ENCODE assay signal across 8 mouse cellular contexts in genomic region chr16:23515766-23516165, GRCm38 (mm10). TPM values are rescaled to one million over a fixed set of nuclear protein-coding genes. Genes with fewer than 3 reads are reported as not detected.
A peak's percentile ranks its signal among the peaks of the same experiment; 100 is the strongest.
DNase-seq lines count a peak whose midpoint lies in the region; ATAC-seq lines count a peak whose summit lies in the region.

No protein-coding gene starts in this region.

- 0 out of 2 replicates have a peak, but pooled peaks have one; percentile 31 for ATAC-seq in liver, embryonic 12.5 days
- ATAC-seq in heart, embryonic 12.5 days (ENCODE audit: insufficient number of reproducible peaks, low FRiP score) = peak; percentile 64
- ATAC-seq in liver, embryonic 16.5 days (ENCODE audit: low read depth) = peak; percentile 69

- no peaks in the 10 kb centered on the region for H3K36me3 ChIP-seq in liver, embryonic 12.5 days
- H3K36me3 ChIP-seq in heart, embryonic 12.5 days = no peaks in the 10 kb centered on the region
- H3K36me3 ChIP-seq in liver, embryonic 16.5 days (ENCODE audit: control insufficient read depth, insufficient read depth) = no peaks in the 10 kb centered on the region; the same call in 1 of the 2 replicates

- peak; percentile 27 to 34 for DNase-seq in cerebellum, postnatal 14 days
- DNase-seq in cerebellum, adult 11 months = no peak
- DNase-seq in liver = no peak
- DNase-seq in urinary bladder, postnatal 25 days (ENCODE audit: low spot score) = no peak
- DNase-seq in Muller cell, postnatal 12 days (ENCODE audit: inconsistent ontology term) = no peak

- peaks cover 7% of the 10 kb centered on the region; the same call in 1 of the 2 replicates for H3K27me3 ChIP-seq in liver, embryonic 12.5 days (replicated peaks)
- no peaks in the 10 kb centered on the region for H3K27me3 ChIP-seq in heart, embryonic 12.5 days (replicated peaks)
- H3K27me3 ChIP-seq in liver, embryonic 16.5 days (ENCODE audit: control insufficient read depth, insufficient read depth, low read depth, low read length) = no peaks in the 10 kb centered on the region

- 57% methylated on average over 3 of the region's 3 CpGs for WGBS in liver, embryonic 12.5 days (ENCODE audit: insufficient replicate concordance)
- 22% methylated on average over 3 of the region's 3 CpGs for WGBS in heart, embryonic 12.5 days
- WGBS in liver, embryonic 16.5 days (ENCODE audit: insufficient replicate concordance) = 46% methylated on average over 3 of the region's 3 CpGs

- H3K4me3 ChIP-seq in liver, embryonic 12.5 days = no peak overlapping the region
- H3K4me3 ChIP-seq in heart, embryonic 12.5 days = no peak overlapping the region
- no peak overlapping the region for H3K4me3 ChIP-seq in liver, embryonic 16.5 days (ENCODE audit: low read depth, low read length)

- no peak overlapping the region for H3K4me2 ChIP-seq in liver, embryonic 12.5 days
- H3K4me2 ChIP-seq in heart, embryonic 12.5 days = no peak overlapping the region
- H3K4me2 ChIP-seq in liver, embryonic 16.5 days (ENCODE audit: low read depth, low read length) = no peak overlapping the region

- no peak overlapping the region for H3K9ac ChIP-seq in liver, embryonic 12.5 days
- H3K9ac ChIP-seq in heart, embryonic 12.5 days = no peak overlapping the region
- H3K9ac ChIP-seq in liver, embryonic 16.5 days (ENCODE audit: low read depth, low read length) = no peak overlapping the region

- H3K9me3 ChIP-seq in liver, embryonic 12.5 days (replicated peaks) = no peaks in the 10 kb centered on the region
- H3K9me3 ChIP-seq in heart, embryonic 12.5 days (replicated peaks) = no peaks in the 10 kb centered on the region
- no peaks in the 10 kb centered on the region for H3K9me3 ChIP-seq in liver, embryonic 16.5 days (replicated peaks; ENCODE audit: control insufficient read depth, low read length)

- peak overlapping the region; percentile 20; the same call in 1 of the 2 replicates for H3K27ac ChIP-seq in liver, embryonic 12.5 days
- H3K27ac ChIP-seq in heart, embryonic 12.5 days (ENCODE audit: poor library complexity, severe bottlenecking) = no peak overlapping the region; the same call in 1 of the 2 replicates
- peak overlapping the region; percentile 61; the same call in 1 of the 2 replicates for H3K27ac ChIP-seq in liver, embryonic 16.5 days (ENCODE audit: low read length)

- peaks cover 6% of the 10 kb centered on the region; the same call in 1 of the 2 replicates for H3K4me1 ChIP-seq in liver, embryonic 12.5 days
- H3K4me1 ChIP-seq in heart, embryonic 12.5 days (replicated peaks) = peaks cover 39% of the 10 kb centered on the region
- peaks cover 9% of the 10 kb centered on the region; the same call in 1 of the 2 replicates for H3K4me1 ChIP-seq in liver, embryonic 16.5 days (ENCODE audit: control insufficient read depth, low read depth, low read length)

RNA-seq across cellular contexts. Expression of gene Rtp4, which starts 4.3 kb away (rescaled TPM):
- polyA plus RNA-seq in liver, embryonic 12.5 days (2016; fragmentation: Nextera tagmentation; extraction: Ambion mirVana) = 4.3 and 4.9 TPM in 2 replicates
- 7.4 and 8.0 TPM in 2 replicates for polyA plus RNA-seq in heart, embryonic 12.5 days (2016; fragmentation: Nextera tagmentation; extraction: Ambion mirVana)
- polyA plus RNA-seq in liver, embryonic 16.5 days (2015; fragmentation: Nextera tagmentation; extraction: Ambion mirVana) = 5.6 and 6.5 TPM in 2 replicates

RNA-seq across cellular contexts. Expression of gene Masp1, which starts 4.8 kb away (rescaled TPM):
- polyA plus RNA-seq in liver, embryonic 12.5 days (2016; fragmentation: Nextera tagmentation; extraction: Ambion mirVana) = 19.1 and 21.4 TPM in 2 replicates
- 12.4 and 14.5 TPM in 2 replicates for polyA plus RNA-seq in heart, embryonic 12.5 days (2016; fragmentation: Nextera tagmentation; extraction: Ambion mirVana)
- polyA plus RNA-seq in liver, embryonic 16.5 days (2015; fragmentation: Nextera tagmentation; extraction: Ambion mirVana) = 26.5 and 30.8 TPM in 2 replicates

Comparison
In these comparisons a context has a peak if more than half of its experiments do, and no peak if none do; other contexts are left out.
1. DNase-seq: peak in cerebellum, postnatal 14 days (2 of 2); none in cerebellum, adult 11 months (single experiment), liver (single experiment), urinary bladder, postnatal 25 days (single experiment) and Muller cell, postnatal 12 days (single experiment).
2. Peak in every context shown above with its lines, with median percentiles within 50 percentile points of each other: ATAC-seq.